Mouse (Mus musculus) CD4-positive naive resting alpha-beta T cell, adult 76 days (primary cell): ENCODE data around the gene Col6a3. TPM values are rescaled to one million over a fixed set of nuclear protein-coding genes. Genes with fewer than 3 reads are reported as not detected.

Source experiments
- total RNA-seq: library from RNA; stranded (reverse); gene quantifications from one replicate; pipeline ENCODE4 v1.2.4, GENCODE M21; 2023

Gene Col6a3
- not detected for total RNA-seq

DNA sequence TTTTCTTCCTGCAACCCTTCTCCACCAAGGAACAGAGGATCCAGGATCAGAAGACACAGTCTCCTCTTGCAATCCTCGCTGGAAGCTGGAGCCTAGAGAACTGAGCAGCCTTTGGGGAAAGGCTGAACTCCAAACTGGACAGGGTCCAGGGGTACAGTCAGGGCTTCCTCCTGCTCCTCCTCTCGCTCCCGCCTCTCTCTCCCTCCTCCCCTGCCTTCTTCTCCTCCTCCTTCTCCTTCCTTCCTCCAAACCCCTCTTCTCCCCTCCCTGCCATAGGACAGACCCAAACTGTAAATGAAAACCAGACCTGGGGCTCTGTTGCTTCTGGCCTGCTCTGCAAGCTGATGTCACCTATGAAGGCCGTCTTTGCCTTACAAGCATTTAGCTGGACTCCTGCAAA lies at the start of gene Col6a3:
Gene Col6a3 (minus strand): TSS at position 136 of the 400 bp plus-strand sequence.

Other genes starting within 250 kb of the Col6a3 start
- 150 TPM for gene Cops8, start 241.0 kb downstream of the Col6a3 start, total RNA-seq
- gene Mlph, start 71.1 kb upstream of the Col6a3 start, total RNA-seq: not detected
- not detected for gene Prlh, start 109.1 kb upstream of the Col6a3 start, total RNA-seq
- not detected for gene Rab17, start 125.7 kb upstream of the Col6a3 start, total RNA-seq
- 237 TPM for gene Lrrfip1, start 154.8 kb upstream of the Col6a3 start, total RNA-seq